Mouse (Mus musculus): ENCODE results near the gene Twf1. TPM values are rescaled to one million over a fixed set of nuclear protein-coding genes. Genes with fewer than 3 reads are reported as not detected.

Twf1 gene
- 66.1 and 68.9 TPM in 2 replicates for polyA plus RNA-seq (2016; fragmentation: Nextera tagmentation; extraction: Ambion mirVana)

- Histone ChIP-seq H3K27me3 (replicated peaks; ENCODE audit: low read depth, poor library complexity, severe bottlenecking) (no peaks in the 10 kb centered on the region), H3K27ac (replicated peaks) (peak within 1 kb of the TSS; percentile 92), H3K9me3 (no peaks in the 10 kb centered on the region), H3K4me1 (peaks cover 11% of the 10 kb centered on the region), H3K4me3 (peak within 1 kb of the TSS; percentile 97), H3K36me3 (replicated peaks) (peaks cover 22% of the 10 kb centered on the region)
- peak; percentile 98 for DNase-seq (ENCODE audit: low spot score)
- WGBS, result under 1% methylated on average over 70 of the region's 70 CpGs
Measured at GRCm38 (mm10) chr15:94589219-94590075, at the start of gene Twf1. Gene Twf1, minus strand, starts transcription at chr15:94589889.

GRCm38 (mm10) chr15:94639126-94639525, 49.4 kb upstream of the Twf1 start:
- no peak overlapping the region for H3K27ac ChIP-seq (replicated peaks)
- H3K4me1 ChIP-seq, result no peaks in the 10 kb centered on the region
- no peaks in the 10 kb centered on the region for H3K9me3 ChIP-seq
- no peaks in the 10 kb centered on the region for H3K36me3 ChIP-seq (replicated peaks)
- H3K4me3 ChIP-seq, result no peak overlapping the region
- no peak for DNase-seq (ENCODE audit: low spot score)
- 89% methylated on average over 2 of the region's 2 CpGs for WGBS
- H3K27me3 ChIP-seq (replicated peaks; ENCODE audit: low read depth, poor library complexity, severe bottlenecking), result no peaks in the 10 kb centered on the region

- no peaks in the 10 kb centered on the region for H3K9me3 ChIP-seq
- no peaks in the 10 kb centered on the region for H3K4me1 ChIP-seq
- no peaks in the 10 kb centered on the region for H3K36me3 ChIP-seq (replicated peaks)
- no peak overlapping the region for H3K27ac ChIP-seq (replicated peaks)
- no peak overlapping the region for H3K4me3 ChIP-seq
- no peak for DNase-seq (ENCODE audit: low spot score)
- WGBS, result 91% methylated on average over 2 of the region's 2 CpGs
- H3K27me3 ChIP-seq (replicated peaks; ENCODE audit: low read depth, poor library complexity, severe bottlenecking), result no peaks in the 10 kb centered on the region
Measured at GRCm38 (mm10) chr15:94638207-94638606, 48.5 kb upstream of the Twf1 start.

GRCm38 (mm10) chr15:94634524-94634923, 44.8 kb upstream of the Twf1 start:
- WGBS, result 72% methylated on average over 11 of the region's 11 CpGs
- Histone ChIP-seq H3K27ac (replicated peaks) (no peak overlapping the region), H3K4me3 (no peak overlapping the region), H3K9me3 (no peaks in the 10 kb centered on the region), H3K36me3 (replicated peaks) (no peaks in the 10 kb centered on the region), H3K27me3 (replicated peaks; ENCODE audit: low read depth, poor library complexity, severe bottlenecking) (peaks cover 23% of the 10 kb centered on the region), H3K4me1 (no peaks in the 10 kb centered on the region)
- no peak for DNase-seq (ENCODE audit: low spot score)

- no peaks in the 10 kb centered on the region for H3K36me3 ChIP-seq (replicated peaks)
- no peak overlapping the region for H3K4me3 ChIP-seq
- H3K27me3 ChIP-seq (replicated peaks; ENCODE audit: low read depth, poor library complexity, severe bottlenecking), result peaks cover 54% of the 10 kb centered on the region
- 80% methylated on average over 4 of the region's 4 CpGs for WGBS
- H3K4me1 ChIP-seq, result peaks cover 9% of the 10 kb centered on the region
- no peak for DNase-seq (ENCODE audit: low spot score)
- no peak overlapping the region for H3K27ac ChIP-seq (replicated peaks)
- no peaks in the 10 kb centered on the region for H3K9me3 ChIP-seq
Measured at GRCm38 (mm10) chr15:94630553-94630952, 40.9 kb upstream of the Twf1 start.

- WGBS, result under 1% methylated on average over 96 of the region's 96 CpGs
- Histone ChIP-seq H3K4me3 (peak within 1 kb of the TSS; percentile 76), H3K4me1 (peaks cover 9% of the 10 kb centered on the region), H3K36me3 (replicated peaks) (no peaks in the 10 kb centered on the region), H3K27me3 (replicated peaks; ENCODE audit: low read depth, poor library complexity, severe bottlenecking) (peaks cover 54% of the 10 kb centered on the region), H3K27ac (replicated peaks) (peak within 1 kb of the TSS; percentile 81), H3K9me3 (no peaks in the 10 kb centered on the region)
- DNase-seq (ENCODE audit: low spot score), result peak; percentile 63
Measured at GRCm38 (mm10) chr15:94628830-94629601, 39.3 kb upstream of the Twf1 start, which contains the start of gene Tmem117. Gene Tmem117, plus strand, starts transcription at chr15:94629232.

GRCm38 (mm10) chr15:94628463-94628829, 38.8 kb upstream of the Twf1 start:
- 54% methylated on average over 2 of the region's 2 CpGs for WGBS

GRCm38 (mm10) chr15:94620909-94621308, 31.2 kb upstream of the Twf1 start:
- H3K27ac ChIP-seq (replicated peaks), result no peak overlapping the region
- no peaks in the 10 kb centered on the region for H3K36me3 ChIP-seq (replicated peaks)
- DNase-seq (ENCODE audit: low spot score), result no peak
- H3K4me1 ChIP-seq, result no peaks in the 10 kb centered on the region
- no peak overlapping the region for H3K4me3 ChIP-seq
- H3K27me3 ChIP-seq (replicated peaks; ENCODE audit: low read depth, poor library complexity, severe bottlenecking), result no peaks in the 10 kb centered on the region
- no peaks in the 10 kb centered on the region for H3K9me3 ChIP-seq

More at GRCm38 (mm10) chr15:94628463-94628829, 38.8 kb upstream of the Twf1 start:
- Histone ChIP-seq H3K27ac (replicated peaks) (no peak overlapping the region), H3K27me3 (replicated peaks; ENCODE audit: low read depth, poor library complexity, severe bottlenecking) (peaks cover 54% of the 10 kb centered on the region), H3K9me3 (no peaks in the 10 kb centered on the region), H3K4me3 (peak overlapping the region; percentile 76), H3K4me1 (peaks cover 9% of the 10 kb centered on the region), H3K36me3 (replicated peaks) (no peaks in the 10 kb centered on the region)
- DNase-seq (ENCODE audit: low spot score), result no peak

GRCm38 (mm10) chr15:94616036-94616435, 26.3 kb upstream of the Twf1 start:
- H3K27me3 ChIP-seq (replicated peaks; ENCODE audit: low read depth, poor library complexity, severe bottlenecking), result no peaks in the 10 kb centered on the region
- no peaks in the 10 kb centered on the region for H3K4me1 ChIP-seq
- no peaks in the 10 kb centered on the region for H3K36me3 ChIP-seq (replicated peaks)
- no peak for DNase-seq (ENCODE audit: low spot score)
- WGBS, result 90% methylated on average over 11 of the region's 11 CpGs
- H3K9me3 ChIP-seq, result no peaks in the 10 kb centered on the region
- H3K4me3 ChIP-seq, result no peak overlapping the region
- no peak overlapping the region for H3K27ac ChIP-seq (replicated peaks)

GRCm38 (mm10) chr15:94607768-94608167, 18.1 kb upstream of the Twf1 start:
- H3K27ac ChIP-seq (replicated peaks), result no peak overlapping the region
- no peak for DNase-seq (ENCODE audit: low spot score)
- H3K27me3 ChIP-seq (replicated peaks; ENCODE audit: low read depth, poor library complexity, severe bottlenecking), result no peaks in the 10 kb centered on the region
- no peaks in the 10 kb centered on the region for H3K9me3 ChIP-seq
- H3K4me1 ChIP-seq, result no peaks in the 10 kb centered on the region
- no peak overlapping the region for H3K4me3 ChIP-seq
- 95% methylated on average over 8 of the region's 8 CpGs for WGBS
- no peaks in the 10 kb centered on the region for H3K36me3 ChIP-seq (replicated peaks)

- no peak for DNase-seq (ENCODE audit: low spot score)
- no peaks in the 10 kb centered on the region for H3K36me3 ChIP-seq (replicated peaks)
- H3K9me3 ChIP-seq, result no peaks in the 10 kb centered on the region
- no peak overlapping the region for H3K4me3 ChIP-seq
- H3K4me1 ChIP-seq, result peaks cover 13% of the 10 kb centered on the region
- no peaks in the 10 kb centered on the region for H3K27me3 ChIP-seq (replicated peaks; ENCODE audit: low read depth, poor library complexity, severe bottlenecking)
- H3K27ac ChIP-seq (replicated peaks), result no peak overlapping the region
- WGBS, result 79% methylated on average over 3 of the region's 3 CpGs
Measured at GRCm38 (mm10) chr15:94602441-94602840, 12.8 kb upstream of the Twf1 start.

GRCm38 (mm10) chr15:94601339-94601738, 11.7 kb upstream of the Twf1 start:
- H3K27me3 ChIP-seq (replicated peaks; ENCODE audit: low read depth, poor library complexity, severe bottlenecking), result no peaks in the 10 kb centered on the region
- H3K4me3 ChIP-seq, result no peak overlapping the region
- H3K9me3 ChIP-seq, result no peaks in the 10 kb centered on the region
- no peak overlapping the region for H3K27ac ChIP-seq (replicated peaks)
- WGBS, result 23% methylated on average over 3 of the region's 3 CpGs
- DNase-seq (ENCODE audit: low spot score), result peak; percentile 33
- no peaks in the 10 kb centered on the region for H3K36me3 ChIP-seq (replicated peaks)
- H3K4me1 ChIP-seq, result peaks cover 13% of the 10 kb centered on the region
